Mouse (Mus musculus): ENCODE results near the gene Crebl2. TPM values are rescaled to one million over a fixed set of nuclear protein-coding genes. Genes with fewer than 3 reads are reported as not detected.

Gene Crebl2
- polyA plus RNA-seq (2014; fragmentation: Nextera tagmentation; extraction: Ambion mirVana), result 3.9 and 4.3 TPM in 2 replicates

- Histone ChIP-seq H3K27ac (replicated peaks; ENCODE audit: low read depth, low read length) (peak within 1 kb of the TSS; percentile 91), H3K9ac (replicated peaks; ENCODE audit: low read length) (peak within 1 kb of the TSS; percentile 69), H3K4me2 (ENCODE audit: low read length) (peak within 1 kb of the TSS; percentile 82), H3K4me3 (replicated peaks; ENCODE audit: low read depth, low read length) (peak within 1 kb of the TSS; percentile 80), H3K9me3 (ENCODE audit: control insufficient read depth, low read length) (no peaks in the 10 kb centered on the region), H3K36me3 (ENCODE audit: control insufficient read depth, insufficient read depth, low read length) (no peaks in the 10 kb centered on the region), H3K4me1 (ENCODE audit: control insufficient read depth, insufficient read depth, low read length) (peaks cover 10% of the 10 kb centered on the region; the same call in 1 of the 2 replicates), H3K27me3 (ENCODE audit: control insufficient read depth, insufficient read depth, low read length) (no peaks in the 10 kb centered on the region)
- DNase-seq (peak; percentile 100), ATAC-seq (ENCODE audit: low FRiP score, low TSS enrichment) (peak; percentile 96)
- under 1% methylated on average over 58 of the region's 58 CpGs for WGBS
These were observed at the start of gene Crebl2 for GRCm38 (mm10) chr6:134829786-134830700. TSS of gene Crebl2 (plus strand) at chr6:134830154.

GRCm38 (mm10) chr6:134781494-134781913, 48.5 kb upstream of the Crebl2 start:
- H3K4me2 ChIP-seq (ENCODE audit: low read length), result no peak overlapping the region
- ATAC-seq (ENCODE audit: low FRiP score, low TSS enrichment), result no peak
- no peaks in the 10 kb centered on the region for H3K36me3 ChIP-seq (ENCODE audit: control insufficient read depth, insufficient read depth, low read length)
- no peaks in the 10 kb centered on the region for H3K4me1 ChIP-seq (ENCODE audit: control insufficient read depth, insufficient read depth, low read length)
- 87% methylated on average over 7 of the region's 7 CpGs for WGBS
- H3K27ac ChIP-seq (replicated peaks; ENCODE audit: low read depth, low read length), result no peak overlapping the region
- H3K9me3 ChIP-seq (ENCODE audit: control insufficient read depth, low read length), result no peaks in the 10 kb centered on the region
- H3K9ac ChIP-seq (replicated peaks; ENCODE audit: low read length), result no peak overlapping the region
- no peak overlapping the region for H3K4me3 ChIP-seq (replicated peaks; ENCODE audit: low read depth, low read length)
- DNase-seq, result no peak
- no peaks in the 10 kb centered on the region for H3K27me3 ChIP-seq (ENCODE audit: control insufficient read depth, insufficient read depth, low read length)

- H3K9ac ChIP-seq (replicated peaks; ENCODE audit: low read length), result no peak overlapping the region
- WGBS, result 77% methylated on average over 7 of the region's 7 CpGs
- no peaks in the 10 kb centered on the region for H3K27me3 ChIP-seq (ENCODE audit: control insufficient read depth, insufficient read depth, low read length)
These were observed 47.1 kb upstream of the Crebl2 start for GRCm38 (mm10) chr6:134782900-134783299.

GRCm38 (mm10) chr6:134786426-134786825, 43.5 kb upstream of the Crebl2 start:
- Histone ChIP-seq H3K4me3 (replicated peaks; ENCODE audit: low read depth, low read length) (no peak overlapping the region), H3K4me2 (ENCODE audit: low read length) (no peak overlapping the region), H3K9ac (replicated peaks; ENCODE audit: low read length) (no peak overlapping the region), H3K36me3 (ENCODE audit: control insufficient read depth, insufficient read depth, low read length) (no peaks in the 10 kb centered on the region), H3K9me3 (ENCODE audit: control insufficient read depth, low read length) (no peaks in the 10 kb centered on the region), H3K27me3 (ENCODE audit: control insufficient read depth, insufficient read depth, low read length) (no peaks in the 10 kb centered on the region), H3K4me1 (ENCODE audit: control insufficient read depth, insufficient read depth, low read length) (no peaks in the 10 kb centered on the region), H3K27ac (replicated peaks; ENCODE audit: low read depth, low read length) (no peak overlapping the region)
- 76% methylated on average over 3 of the region's 3 CpGs for WGBS
- ATAC-seq (ENCODE audit: low FRiP score, low TSS enrichment), result no peak
- DNase-seq, result no peak

More at GRCm38 (mm10) chr6:134782900-134783299, 47.1 kb upstream of the Crebl2 start:
- ATAC-seq (ENCODE audit: low FRiP score, low TSS enrichment) (no peak), DNase-seq (peak; percentile 19)
- no peaks in the 10 kb centered on the region for H3K36me3 ChIP-seq (ENCODE audit: control insufficient read depth, insufficient read depth, low read length)
- H3K4me3 ChIP-seq (replicated peaks; ENCODE audit: low read depth, low read length), result no peak overlapping the region
- no peaks in the 10 kb centered on the region for H3K9me3 ChIP-seq (ENCODE audit: control insufficient read depth, low read length)
- no peak overlapping the region for H3K4me2 ChIP-seq (ENCODE audit: low read length)
- H3K4me1 ChIP-seq (ENCODE audit: control insufficient read depth, insufficient read depth, low read length), result no peaks in the 10 kb centered on the region
- no peak overlapping the region for H3K27ac ChIP-seq (replicated peaks; ENCODE audit: low read depth, low read length)

- WGBS, result 44% methylated on average over 6 of the region's 6 CpGs
- Histone ChIP-seq H3K4me2 (ENCODE audit: low read length) (no peak overlapping the region), H3K9ac (replicated peaks; ENCODE audit: low read length) (no peak overlapping the region)
These were observed 40.9 kb upstream of the Crebl2 start for GRCm38 (mm10) chr6:134789100-134789499.

GRCm38 (mm10) chr6:134791251-134792118, 38.5 kb upstream of the Crebl2 start:
- under 1% methylated on average over 46 of the region's 46 CpGs for WGBS

More at GRCm38 (mm10) chr6:134789100-134789499, 40.9 kb upstream of the Crebl2 start:
- no peaks in the 10 kb centered on the region for H3K4me1 ChIP-seq (ENCODE audit: control insufficient read depth, insufficient read depth, low read length)
- DNase-seq (no peak), ATAC-seq (ENCODE audit: low FRiP score, low TSS enrichment) (no peak)
- H3K9me3 ChIP-seq (ENCODE audit: control insufficient read depth, low read length), result no peaks in the 10 kb centered on the region
- no peak overlapping the region for H3K27ac ChIP-seq (replicated peaks; ENCODE audit: low read depth, low read length)
- no peak overlapping the region for H3K4me3 ChIP-seq (replicated peaks; ENCODE audit: low read depth, low read length)
- no peaks in the 10 kb centered on the region for H3K36me3 ChIP-seq (ENCODE audit: control insufficient read depth, insufficient read depth, low read length)
- no peaks in the 10 kb centered on the region; the same call in 1 of the 2 replicates for H3K27me3 ChIP-seq (ENCODE audit: control insufficient read depth, insufficient read depth, low read length)

GRCm38 (mm10) chr6:134792141-134793045, 37.6 kb upstream of the Crebl2 start, which contains the start of gene Dusp16:
TSS of gene Dusp16 (minus strand) at chr6:134792625.
- no peaks in the 10 kb centered on the region; the same call in 1 of the 2 replicates for H3K27me3 ChIP-seq (ENCODE audit: control insufficient read depth, insufficient read depth, low read length)
- H3K9ac ChIP-seq (replicated peaks; ENCODE audit: low read length), result peak within 1 kb of the TSS; percentile 76
- H3K4me2 ChIP-seq (ENCODE audit: low read length), result peak within 1 kb of the TSS; percentile 88
- DNase-seq (peak; percentile 91), ATAC-seq (ENCODE audit: low FRiP score, low TSS enrichment) (peak; percentile 84)
- peak within 1 kb of the TSS; percentile 73 for H3K27ac ChIP-seq (replicated peaks; ENCODE audit: low read depth, low read length)
- H3K36me3 ChIP-seq (ENCODE audit: control insufficient read depth, insufficient read depth, low read length), result no peaks in the 10 kb centered on the region
- H3K4me3 ChIP-seq (replicated peaks; ENCODE audit: low read depth, low read length), result peak within 1 kb of the TSS; percentile 63
- H3K4me1 ChIP-seq (ENCODE audit: control insufficient read depth, insufficient read depth, low read length), result no peaks in the 10 kb centered on the region
- WGBS, result under 1% methylated on average over 99 of the region's 108 CpGs
- H3K9me3 ChIP-seq (ENCODE audit: control insufficient read depth, low read length), result no peaks in the 10 kb centered on the region

More at GRCm38 (mm10) chr6:134791251-134792118, 38.5 kb upstream of the Crebl2 start:
- no peaks in the 10 kb centered on the region for H3K36me3 ChIP-seq (ENCODE audit: control insufficient read depth, insufficient read depth, low read length)
- DNase-seq (peak; percentile 55), ATAC-seq (ENCODE audit: low FRiP score, low TSS enrichment) (no peak; the same call in 1 of the 2 replicates)
- H3K4me1 ChIP-seq (ENCODE audit: control insufficient read depth, insufficient read depth, low read length), result no peaks in the 10 kb centered on the region
- no peaks in the 10 kb centered on the region; the same call in 1 of the 2 replicates for H3K27me3 ChIP-seq (ENCODE audit: control insufficient read depth, insufficient read depth, low read length)
- no peaks in the 10 kb centered on the region for H3K9me3 ChIP-seq (ENCODE audit: control insufficient read depth, low read length)
- H3K27ac ChIP-seq (replicated peaks; ENCODE audit: low read depth, low read length), result peak overlapping the region; percentile 73
- peak overlapping the region; percentile 88 for H3K4me2 ChIP-seq (ENCODE audit: low read length)
- peak overlapping the region; percentile 76 for H3K9ac ChIP-seq (replicated peaks; ENCODE audit: low read length)
- peak overlapping the region; percentile 63 for H3K4me3 ChIP-seq (replicated peaks; ENCODE audit: low read depth, low read length)

All from midbrain, embryonic 14.5 days (tissue).